Mouse (Mus musculus) small intestine, adult 2 months (tissue): Measurements from ENCODE around the gene March1. TPM values are rescaled to one million over a fixed set of nuclear protein-coding genes. Genes with fewer than 3 reads are reported as not detected.

Experiments
- H3K27ac ChIP-seq: fragments of 200-500 bp; 2 replicates; pipeline ENCODE4 v1.5.1; 2012; ENCODE audit warnings: low read depth, low read length, control low read depth, inconsistent platforms; ENCODE audit not compliant: insufficient read depth
- H3K27me3 ChIP-seq: fragments of 200-500 bp; 2 replicates; pipeline ENCODE4 v1.6.1; 2012; ENCODE audit warnings: mild to moderate bottlenecking, moderate library complexity, low read length, inconsistent platforms; ENCODE audit not compliant: control insufficient read depth, insufficient read depth
- H3K36me3 ChIP-seq: fragments of 200-500 bp; 2 replicates; pipeline ENCODE4 v1.6.1; 2012; ENCODE audit warnings: mild to moderate bottlenecking, low read length, control low read depth, inconsistent platforms; ENCODE audit not compliant: control insufficient read depth, insufficient read depth
- H3K4me1 ChIP-seq: fragments of 200-500 bp; 2 replicates; pipeline ENCODE4 v1.6.1; 2012; ENCODE audit warnings: low read length, inconsistent platforms, mixed read lengths; ENCODE audit not compliant: control insufficient read depth, insufficient read depth, insufficient read length
- H3K4me3 ChIP-seq: fragments of 200-500 bp; 2 replicates; pipeline ENCODE4 v1.5.1; 2012; ENCODE audit warnings: low read depth, mild to moderate bottlenecking, control low read depth, inconsistent platforms, low read length, moderate library complexity
- CTCF ChIP-seq: fragments of 200-500 bp; IDR thresholded peaks from 2 replicates; pipeline ENCODE4 v1.5.1; 2012; ENCODE audit warnings: low read depth, mild to moderate bottlenecking, control low read depth, inconsistent platforms, low read length, moderate library complexity, mixed read lengths; ENCODE audit not compliant: insufficient replicate concordance, insufficient read length; ENCODE audit errors: extremely low read depth
- POLR2A ChIP-seq: fragments of 200-500 bp; IDR thresholded peaks from 2 replicates; pipeline ENCODE4 v1.6.1; 2012; ENCODE audit warnings: low read depth, mild to moderate bottlenecking, control low read depth, inconsistent platforms, low read length, moderate library complexity
- WGBS: fragments of 180-500 bp; shearing (Covaris S2); methylation state at CpG from one replicate; pipeline ENCODE4 v1.1.7; 2018; 5-methylcytosine and 5-hydroxymethylcytosine counted together
- polyA plus RNA-seq: library from polyadenylated mRNA; depleted of rRNA; stranded (reverse); fragments of >200 nt; gene quantifications from 2 replicates; pipeline ENCODE4 v1.2.3, GENCODE M21; 2012

March1 gene
- polyA plus RNA-seq, 1 experiment, result 0.60 TPM

- WGBS, result 65% methylated on average over 4 of the region's 4 CpGs
- Histone ChIP-seq H3K36me3 (no peaks in the 10 kb centered on the region), H3K27ac (no peak overlapping the region), H3K4me1 (no peaks in the 10 kb centered on the region), H3K27me3 (no peaks in the 10 kb centered on the region; the same call in 1 of the 2 replicates), H3K4me3 (no peak overlapping the region)
- no peak for TF ChIP-seq CTCF
- TF ChIP-seq POLR2A, result no peak
Measured at GRCm38 (mm10) chr8:66490624-66491023, 872.9 kb downstream of the March1 start.

GRCm38 (mm10) chr8:66494496-66494895, 876.8 kb downstream of the March1 start:
- no peaks in the 10 kb centered on the region for H3K4me1 ChIP-seq
- 64% methylated on average over 2 of the region's 2 CpGs for WGBS
- no peaks in the 10 kb centered on the region for H3K36me3 ChIP-seq
- no peak overlapping the region for H3K27ac ChIP-seq
- peaks cover 2% of the 10 kb centered on the region; the same call in 1 of the 2 replicates for H3K27me3 ChIP-seq
- no peak for TF ChIP-seq CTCF
- no peak for TF ChIP-seq POLR2A
- H3K4me3 ChIP-seq, result no peak overlapping the region

- Histone ChIP-seq H3K4me1 (no peaks in the 10 kb centered on the region), H3K36me3 (no peaks in the 10 kb centered on the region), H3K4me3 (no peak overlapping the region), H3K27ac (no peak overlapping the region), H3K27me3 (peaks cover 2% of the 10 kb centered on the region; the same call in 1 of the 2 replicates)
- 6% methylated on average over 8 of the region's 8 CpGs for WGBS
- no peak for TF ChIP-seq POLR2A
- peak; percentile 87 for TF ChIP-seq CTCF
Measured at GRCm38 (mm10) chr8:66495726-66496125, 878.0 kb downstream of the March1 start.

- H3K27me3 ChIP-seq, result peaks cover 2% of the 10 kb centered on the region; the same call in 1 of the 2 replicates
- H3K4me3 ChIP-seq, result no peak overlapping the region
- no peaks in the 10 kb centered on the region for H3K4me1 ChIP-seq
- TF ChIP-seq CTCF (peak; percentile 38; the same call in 1 of the 2 replicates), POLR2A (no peak)
- 20% methylated on average over 4 of the region's 4 CpGs for WGBS
- no peak overlapping the region for H3K27ac ChIP-seq
- no peaks in the 10 kb centered on the region for H3K36me3 ChIP-seq
Measured at GRCm38 (mm10) chr8:66496998-66497577, 879.4 kb downstream of the March1 start.

GRCm38 (mm10) chr8:66503381-66503780, 885.7 kb downstream of the March1 start:
- no peaks in the 10 kb centered on the region for H3K4me1 ChIP-seq
- no peak for TF ChIP-seq CTCF
- no peak for TF ChIP-seq POLR2A
- no peaks in the 10 kb centered on the region for H3K27me3 ChIP-seq
- H3K27ac ChIP-seq, result no peak overlapping the region
- H3K4me3 ChIP-seq, result no peak overlapping the region
- WGBS, result 71% methylated on average over 2 of the region's 2 CpGs
- no peaks in the 10 kb centered on the region for H3K36me3 ChIP-seq

GRCm38 (mm10) chr8:66511537-66511936, 893.8 kb downstream of the March1 start, which contains the start of gene Tktl2:
Gene Tktl2 (plus strand): TSS chr8:66511756.
- WGBS, result 95% methylated on average over 22 of the region's 22 CpGs
- no peaks in the 10 kb centered on the region for H3K36me3 ChIP-seq
- no peak within 1 kb of the TSS for H3K4me3 ChIP-seq
- no peak for TF ChIP-seq POLR2A
- TF ChIP-seq CTCF, result no peak
- H3K27ac ChIP-seq, result no peak within 1 kb of the TSS
- H3K27me3 ChIP-seq, result no peaks in the 10 kb centered on the region
- H3K4me1 ChIP-seq, result no peaks in the 10 kb centered on the region

- H3K27me3 ChIP-seq, result no peaks in the 10 kb centered on the region
- no peak overlapping the region for H3K27ac ChIP-seq
- TF ChIP-seq CTCF (no peak), POLR2A (no peak)
- WGBS, result 69% methylated on average over 2 of the region's 2 CpGs
- H3K4me1 ChIP-seq, result no peaks in the 10 kb centered on the region
- H3K4me3 ChIP-seq, result no peak overlapping the region
- H3K36me3 ChIP-seq, result no peaks in the 10 kb centered on the region
Measured at GRCm38 (mm10) chr8:66519149-66519548, 901.4 kb downstream of the March1 start.
